Mouse (Mus musculus): ENCODE results near the gene 0610009B22Rik.
"Not testable (repeated sequence)": the region's sequence is repeated elsewhere in the genome, so short reads cannot be mapped to it uniquely, and the experiment has no call there.

0610009B22Rik gene

DNA sequence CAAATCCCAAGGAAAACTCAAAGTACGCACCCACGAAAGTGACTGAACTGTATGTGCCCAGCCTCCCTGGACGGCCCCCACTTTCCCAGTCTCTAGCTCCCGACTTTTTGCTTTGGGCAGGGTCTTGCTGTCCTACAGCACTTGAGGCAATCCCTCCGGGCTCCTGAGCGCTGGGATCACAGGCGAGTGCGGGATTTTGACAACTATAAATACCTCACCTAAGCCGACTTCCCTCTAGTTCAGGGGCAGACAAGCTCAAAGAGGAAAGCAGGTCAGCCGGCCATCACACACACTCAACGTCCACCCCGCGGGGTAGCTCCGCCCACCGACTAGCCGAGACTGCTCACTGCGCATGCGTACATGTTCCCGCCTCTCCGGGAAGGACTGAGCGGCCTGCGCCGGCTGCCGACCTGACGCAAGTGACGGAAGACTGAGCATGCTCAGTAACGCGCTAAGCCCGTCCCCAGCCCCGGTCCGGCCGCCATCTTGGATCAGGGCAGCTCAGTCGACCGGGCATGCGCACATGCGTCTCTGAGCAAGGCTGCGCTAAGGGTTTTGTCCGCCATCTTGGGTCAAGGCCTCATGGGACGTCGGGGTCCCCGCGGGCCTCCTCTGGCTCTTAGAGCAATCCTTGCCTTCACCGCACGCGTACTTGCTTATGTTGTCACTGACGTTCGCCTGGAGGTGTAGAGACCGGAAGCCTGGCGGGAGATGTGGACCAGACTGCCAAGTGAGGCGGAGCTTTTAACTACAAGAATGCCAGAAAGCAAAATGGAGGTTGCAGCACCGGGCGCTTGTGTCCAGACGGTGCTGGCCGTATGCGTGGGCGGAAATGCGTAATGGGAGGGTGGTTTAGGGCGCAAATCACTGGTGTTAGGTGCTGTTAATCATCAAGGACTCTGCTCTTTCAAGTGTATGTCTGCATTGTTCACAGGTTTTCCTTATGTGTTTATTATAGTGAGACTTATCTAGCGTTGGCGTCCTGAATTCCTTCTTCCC, at the start of gene 0610009B22Rik:
TSS of gene 0610009B22Rik (minus strand) at position 545 of the 999 bp plus-strand sequence.
- peak; percentile 100 for DNase-seq

DNA sequence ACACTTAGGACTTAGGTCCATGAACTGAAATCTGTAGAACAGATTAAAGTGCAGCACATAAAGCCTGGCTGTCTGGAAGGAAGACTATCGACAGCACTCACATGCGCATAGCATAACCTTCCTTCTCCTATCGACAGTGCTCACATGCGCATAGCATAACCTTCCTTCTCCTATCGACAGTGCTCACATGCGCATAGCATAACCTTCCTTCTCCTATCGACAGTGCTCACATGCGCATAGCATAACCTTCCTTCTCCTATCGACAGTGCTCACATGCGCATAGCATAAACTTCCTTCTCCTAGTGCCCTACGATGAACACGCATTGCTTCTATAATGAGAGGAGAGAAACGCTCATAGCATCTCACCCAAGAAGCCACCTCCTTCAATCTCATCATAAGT, 45.5 kb upstream of the 0610009B22Rik start:
- not testable (repeated sequence) for DNase-seq

DNA sequence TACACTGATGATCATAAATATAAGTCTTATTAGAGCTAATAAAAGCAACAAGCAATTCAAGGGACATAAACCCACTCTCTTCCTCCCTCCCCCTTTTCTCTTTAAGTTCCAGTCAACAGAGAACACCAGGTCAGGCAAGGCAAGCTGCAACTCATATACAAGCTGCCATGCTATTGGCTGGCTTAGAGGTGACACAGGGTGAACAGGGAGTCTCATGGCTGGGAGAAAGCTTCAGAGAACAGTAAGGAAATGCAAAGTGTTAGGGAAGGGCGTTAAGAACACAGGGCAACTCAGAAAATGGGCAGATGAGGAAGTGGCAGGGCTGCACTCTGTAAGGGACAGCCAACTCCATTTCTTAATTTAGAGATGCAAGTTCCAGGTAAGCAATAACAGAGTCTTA, 44.2 kb upstream of the 0610009B22Rik start:
- DNase-seq: no peak

DNA sequence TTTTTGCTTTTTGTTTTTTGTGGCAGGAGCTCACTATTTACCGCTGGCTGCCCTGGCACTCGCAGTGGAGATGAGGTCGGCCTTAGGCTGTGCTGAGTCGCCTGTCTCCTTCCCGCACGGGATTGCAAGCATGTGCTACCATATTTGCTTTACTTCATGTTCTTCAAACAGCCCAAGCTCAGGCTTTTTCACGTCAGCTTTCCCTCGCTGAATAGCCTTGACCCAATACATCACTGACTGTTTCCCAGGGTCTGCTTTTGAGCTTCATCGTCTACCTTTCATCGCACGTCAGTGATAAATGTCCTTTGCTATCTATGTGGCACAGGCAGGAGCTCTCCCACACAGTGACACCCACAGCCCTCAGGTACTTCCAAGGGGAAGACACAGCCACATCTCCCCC, 32.4 kb upstream of the 0610009B22Rik start:
- DNase-seq: no peak

DNA sequence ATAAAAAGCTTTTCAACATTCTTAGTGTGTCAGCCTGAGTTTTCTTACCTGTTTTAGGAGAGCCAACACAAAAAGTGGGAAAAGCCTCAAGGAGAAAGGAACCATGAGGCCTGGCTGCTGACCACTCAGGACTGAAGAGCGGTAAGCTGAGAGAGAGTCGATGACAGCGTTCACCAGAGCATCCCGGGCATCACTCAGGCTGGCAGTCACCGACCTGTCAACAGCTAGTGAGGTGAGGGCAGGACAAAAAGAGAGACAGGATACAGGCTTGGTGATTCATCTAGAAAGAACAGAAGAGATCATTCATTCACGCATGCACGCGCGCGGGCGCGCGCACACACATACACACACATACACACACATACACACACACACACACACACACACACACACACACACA, 18.4 kb upstream of the 0610009B22Rik start:
- no peak for DNase-seq

DNA sequence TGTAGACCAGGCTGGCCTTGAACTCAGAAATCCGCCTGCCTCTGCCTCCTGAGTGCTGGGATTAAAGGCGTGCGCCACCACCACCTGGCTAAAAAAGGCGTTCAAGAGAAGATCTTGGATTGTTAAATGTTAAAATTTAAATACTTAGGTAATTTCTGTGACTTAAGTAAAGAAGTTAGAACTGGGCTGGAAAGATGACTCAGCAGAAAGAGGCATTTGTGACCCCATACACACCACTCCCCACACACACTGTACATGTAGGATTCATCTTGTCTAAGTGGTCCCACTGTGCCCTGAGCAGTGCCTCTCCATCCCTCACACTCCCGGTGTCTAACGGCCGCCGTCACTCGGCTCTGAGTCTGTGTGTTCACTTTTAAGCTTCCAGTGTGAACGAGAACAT, 17.8 kb upstream of the 0610009B22Rik start:
- DNase-seq: no peak

DNA sequence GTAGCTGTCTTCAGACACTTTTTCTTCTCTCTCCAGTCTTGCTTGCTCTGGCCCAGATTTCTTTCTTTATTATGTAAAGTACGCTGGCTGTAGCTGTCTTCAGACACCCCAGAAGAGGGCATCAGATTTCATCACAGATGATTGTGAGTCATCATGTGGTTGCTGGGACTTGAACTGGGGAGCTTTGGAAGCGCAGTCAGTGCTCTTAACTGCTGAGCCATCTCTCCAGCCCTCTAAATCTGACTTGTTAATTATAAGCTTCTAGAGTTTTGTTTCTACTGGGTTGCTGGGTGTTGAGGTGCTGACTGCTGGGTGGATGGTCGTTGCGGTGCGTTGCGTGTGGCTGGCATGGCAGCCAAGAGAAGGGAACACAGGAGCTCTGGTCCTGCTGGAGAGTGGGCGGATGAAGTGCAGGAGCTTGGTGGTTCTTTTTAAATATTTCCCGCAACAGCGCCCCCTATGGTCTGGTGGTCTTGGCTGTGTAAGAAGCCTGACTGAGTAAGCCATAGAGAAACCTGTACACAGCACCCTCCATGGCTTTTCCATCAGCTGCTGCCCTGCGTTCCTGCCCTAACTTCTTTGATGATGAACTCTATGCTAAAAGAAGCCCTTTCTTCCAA, 14.8 kb upstream of the 0610009B22Rik start:
- DNase-seq: peak in 1 of 2 experiments; percentile 13

DNA sequence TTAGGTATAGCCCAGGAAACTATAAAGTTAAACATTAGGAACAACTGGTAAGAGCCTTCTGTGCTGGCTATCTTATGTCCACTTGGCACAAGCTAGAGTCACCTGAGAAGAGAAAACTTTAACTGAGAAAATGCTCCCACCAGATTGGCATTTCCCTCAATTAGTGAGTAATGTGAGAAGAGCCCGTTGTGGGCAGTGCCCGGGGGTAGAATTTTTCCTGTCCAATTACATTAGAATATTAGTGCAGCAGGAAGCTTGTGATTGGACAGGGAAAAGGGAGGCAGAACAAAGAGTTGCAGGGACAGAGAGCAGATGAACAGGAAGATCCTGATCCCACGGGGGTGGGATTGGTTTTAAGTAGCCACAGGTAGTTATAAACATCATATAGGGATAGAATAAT, 14.2 kb upstream of the 0610009B22Rik start:
- DNase-seq: no peak

DNA sequence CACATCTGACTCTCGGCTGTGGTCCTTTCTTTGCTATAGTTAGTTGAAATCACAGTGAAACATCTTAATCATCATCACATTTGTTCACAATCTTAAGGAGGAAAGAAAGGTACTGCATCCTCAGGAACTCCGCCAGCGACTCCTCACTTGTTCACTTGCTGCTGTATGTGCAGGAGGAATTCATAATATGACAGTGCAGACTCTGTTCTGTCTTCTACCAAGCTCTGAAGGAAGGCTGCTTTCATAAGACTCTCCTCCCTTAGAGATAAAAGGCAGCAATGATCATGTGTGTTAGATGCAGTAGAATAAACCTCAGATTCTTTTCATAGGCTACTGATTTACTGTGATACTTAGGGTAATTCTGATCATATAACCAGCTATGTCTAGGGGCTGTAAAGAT, 6.3 kb upstream of the 0610009B22Rik start:
- DNase-seq: no peak

DNA sequence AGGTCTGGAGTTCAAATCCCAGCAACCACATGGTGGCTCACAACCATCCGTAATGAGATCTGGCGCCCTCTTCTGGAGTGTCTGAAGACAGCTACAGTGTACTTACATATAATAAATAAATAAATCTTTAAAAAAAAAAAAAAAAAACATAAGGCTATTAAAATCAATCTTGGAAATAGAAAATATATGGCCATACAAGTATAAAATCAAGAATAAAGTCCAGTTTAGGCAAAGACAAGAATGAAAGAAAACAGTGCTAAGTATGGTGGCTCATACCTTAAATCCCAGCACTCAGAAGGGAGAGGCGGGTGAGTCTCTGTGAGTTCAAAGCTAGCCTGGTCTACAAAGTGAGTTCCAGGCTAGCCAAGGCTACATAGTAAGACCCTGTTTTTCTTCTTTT, 1.9 kb upstream of the 0610009B22Rik start:
- not testable (repeated sequence) for DNase-seq

DNA sequence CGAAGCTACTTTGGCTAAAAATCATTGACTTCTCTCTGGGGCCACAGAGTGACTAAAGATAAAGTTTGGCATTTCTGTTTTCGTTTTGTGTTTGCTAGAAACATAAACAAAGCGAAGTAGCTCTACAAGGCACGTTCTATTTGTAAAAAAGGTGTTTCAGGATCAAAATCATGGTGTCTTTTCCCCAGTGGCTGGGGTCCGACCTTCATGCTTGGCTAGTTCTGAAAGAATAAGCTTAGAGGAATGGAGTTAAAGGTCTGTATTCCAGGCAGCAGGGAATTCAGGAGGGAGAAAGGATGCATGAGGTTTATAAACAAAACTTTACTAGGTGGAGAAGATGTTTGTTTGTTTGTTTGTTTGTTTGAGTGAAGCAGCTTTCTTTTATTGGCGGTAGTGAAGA, 669 bp upstream of the 0610009B22Rik start:
- DNase-seq: no peak

DNA sequence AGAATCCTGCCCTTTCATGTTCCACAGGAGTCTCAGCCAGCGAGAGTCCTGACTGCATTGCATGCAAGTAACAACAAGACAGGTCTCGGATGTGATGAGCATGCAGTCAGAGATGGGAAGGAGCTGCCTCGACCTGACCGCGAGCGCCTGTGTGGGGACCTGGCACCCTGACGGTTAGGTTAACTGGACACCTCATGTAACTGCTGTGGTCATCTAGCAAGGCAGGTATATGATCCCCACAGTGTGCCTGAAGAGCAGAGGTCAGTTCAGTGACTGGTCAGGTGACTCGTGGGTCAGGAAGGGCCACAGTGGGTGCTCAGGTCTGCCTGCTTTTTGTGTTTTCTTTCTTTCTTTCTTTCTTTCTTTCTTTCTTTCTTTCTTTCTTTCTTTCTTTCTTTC, 6.7 kb downstream of the 0610009B22Rik start:
- DNase-seq: no peak

DNA sequence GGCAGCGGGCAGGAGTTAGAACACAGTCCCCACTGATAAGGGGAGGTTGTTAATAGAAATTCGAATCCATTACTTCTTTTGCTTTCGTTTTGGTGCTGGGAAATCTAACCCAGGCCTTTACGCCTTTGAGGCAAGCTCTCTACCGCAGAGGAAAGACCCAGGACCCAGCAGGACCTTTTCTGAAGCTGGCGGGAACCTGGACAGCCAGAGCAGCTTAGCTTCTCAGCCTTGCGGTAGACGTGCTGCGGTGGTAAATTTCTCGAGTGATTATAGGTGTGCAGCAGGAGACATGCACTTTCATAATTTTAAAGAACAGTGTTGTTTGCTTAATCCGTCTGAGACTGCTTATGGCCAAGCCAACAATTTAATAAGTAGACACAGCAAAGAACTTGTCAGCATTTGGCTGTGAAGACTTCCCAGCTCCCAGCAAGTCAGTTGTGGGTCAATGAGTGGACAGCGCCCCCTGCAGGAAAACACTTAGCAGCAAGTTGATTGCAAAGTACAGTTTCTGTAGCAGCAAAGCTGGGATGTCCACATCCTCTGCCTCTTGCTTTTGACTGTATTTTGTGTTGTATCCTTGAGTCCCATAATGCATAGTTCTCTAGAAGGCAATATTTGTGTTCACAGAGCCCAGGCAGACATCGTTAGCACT, 7.2 kb downstream of the 0610009B22Rik start:
- DNase-seq: peak; percentile 88 to 90

DNA sequence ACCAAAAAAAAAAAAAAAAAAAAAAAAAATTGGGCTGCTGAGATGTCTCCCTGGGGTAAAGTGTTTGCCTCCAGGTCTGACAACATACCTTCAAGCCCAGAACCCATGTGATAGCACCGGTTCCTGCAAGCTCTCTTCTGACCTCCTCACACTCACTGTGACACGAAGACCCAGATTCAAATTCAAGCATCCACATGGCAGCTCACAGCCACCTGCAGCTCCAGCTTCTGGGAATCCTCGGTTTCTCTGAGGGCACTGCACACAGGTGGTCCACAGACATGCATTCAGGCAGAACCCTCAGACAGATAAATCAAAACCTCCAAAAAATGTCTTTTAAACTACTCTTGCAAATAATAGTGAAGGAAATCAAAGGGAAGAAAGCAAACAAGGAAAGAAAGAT, 9.2 kb downstream of the 0610009B22Rik start:
- DNase-seq: no peak

DNA sequence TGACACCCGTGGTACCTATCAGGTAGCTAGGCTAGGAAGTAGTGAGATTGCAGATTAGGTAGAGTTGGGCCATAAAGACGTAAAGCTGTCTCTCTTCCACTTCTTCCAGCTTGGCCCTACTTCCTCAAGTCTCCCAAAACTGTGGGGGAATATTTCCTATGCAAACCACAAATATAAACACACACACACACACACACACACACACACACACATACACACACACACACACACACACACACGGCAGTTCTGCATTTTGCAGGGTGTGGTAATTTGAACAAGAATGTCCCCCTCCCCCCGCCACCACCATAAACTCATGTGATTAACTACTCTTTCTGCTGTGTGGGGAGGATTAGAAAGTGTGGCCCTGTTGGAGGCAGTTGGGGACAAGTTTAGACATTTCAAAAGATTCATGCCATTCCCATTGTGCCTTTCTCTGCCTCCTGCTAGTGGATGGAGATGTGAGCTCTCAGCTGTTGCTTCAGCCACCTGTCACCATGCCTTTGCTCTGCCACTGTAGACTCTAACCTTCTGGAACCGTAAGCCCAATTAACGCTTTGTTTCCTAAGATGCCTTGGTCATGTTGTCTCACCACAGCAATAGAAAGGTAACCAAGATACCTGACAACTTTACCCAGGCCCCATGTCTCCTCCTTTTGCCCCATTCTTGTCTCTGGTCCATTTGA, 10.8 kb downstream of the 0610009B22Rik start:
- DNase-seq: peak in 1 of 2 experiments; percentile 17

DNA sequence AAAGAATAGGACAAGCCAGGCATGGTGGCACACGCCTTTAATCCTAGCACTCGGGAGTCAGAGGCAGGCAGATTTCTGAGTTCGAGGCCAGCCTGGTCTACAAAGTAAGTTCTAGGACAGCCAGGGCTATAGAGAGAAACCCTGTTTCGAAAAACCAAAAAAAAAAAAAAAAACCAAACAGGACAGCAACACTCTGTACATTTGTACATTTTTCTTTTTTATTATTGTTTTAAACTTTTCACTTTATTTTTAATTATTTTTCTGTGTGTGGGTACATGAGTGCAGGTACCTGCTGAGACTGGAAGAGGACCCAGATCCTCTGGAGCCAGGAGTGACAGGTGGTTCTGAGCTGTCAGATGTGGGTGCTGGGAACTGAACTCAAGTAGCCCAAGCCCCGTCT, 13.3 kb downstream of the 0610009B22Rik start:
- DNase-seq: no peak

DNA sequence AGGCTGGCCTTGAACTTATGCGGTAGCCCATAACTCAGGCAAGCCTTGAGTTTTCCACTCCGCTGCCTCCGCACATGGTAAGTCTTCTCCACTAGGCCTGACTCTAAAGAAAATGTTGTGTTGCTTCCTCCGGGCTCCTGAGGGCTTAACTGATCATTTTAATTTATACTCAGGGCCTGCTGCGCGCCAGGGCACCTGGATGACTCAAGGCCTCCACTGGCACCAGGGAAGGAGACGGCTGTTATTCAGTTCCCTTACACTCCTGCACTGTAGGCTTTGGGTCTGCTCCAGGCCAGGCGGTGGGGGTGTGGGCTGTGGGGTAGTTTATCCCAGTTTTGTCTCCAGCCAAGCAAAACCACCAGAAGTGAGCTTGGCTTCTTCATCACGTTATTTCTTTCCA, 15.4 kb downstream of the 0610009B22Rik start:
- no peak for DNase-seq

DNA sequence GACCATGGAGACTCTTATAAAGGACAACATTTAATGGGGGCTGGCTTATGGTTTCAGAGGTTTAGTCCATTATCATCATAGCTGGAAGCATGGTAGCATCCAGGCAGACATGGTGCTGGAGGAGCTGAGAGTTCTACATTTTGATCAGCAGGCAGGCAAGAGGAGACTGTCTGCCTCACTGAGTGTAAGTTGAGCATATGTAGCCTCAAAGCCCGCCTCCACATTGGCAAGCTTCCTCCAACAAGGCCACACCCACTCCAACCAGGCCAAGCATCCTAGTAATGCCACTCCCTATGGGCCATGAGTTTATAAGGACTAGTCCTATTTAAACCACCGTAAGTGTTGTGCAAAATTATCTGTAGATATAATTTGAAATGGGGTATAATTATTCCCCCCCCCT, 17.3 kb downstream of the 0610009B22Rik start:
- DNase-seq: no peak

DNA sequence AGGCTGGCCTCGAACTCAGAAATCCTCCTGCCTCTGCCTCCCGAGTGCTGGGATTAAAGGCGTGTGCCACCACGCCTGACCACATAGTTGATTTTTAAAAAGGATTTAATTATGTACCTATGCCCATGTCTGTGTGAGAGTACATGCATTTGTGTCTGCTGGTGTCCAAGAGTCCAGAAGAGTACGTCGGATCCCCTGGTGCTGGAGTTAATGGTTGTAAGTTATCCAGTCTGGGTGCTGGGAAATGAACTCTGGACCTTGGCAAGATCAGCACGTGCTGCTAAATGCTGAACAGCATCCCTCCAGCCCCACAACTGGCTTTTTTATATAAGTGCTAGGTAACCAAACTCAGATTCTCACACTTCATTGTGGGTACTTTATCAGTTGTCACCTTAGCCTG, 17.8 kb downstream of the 0610009B22Rik start:
- DNase-seq: no peak

DNA sequence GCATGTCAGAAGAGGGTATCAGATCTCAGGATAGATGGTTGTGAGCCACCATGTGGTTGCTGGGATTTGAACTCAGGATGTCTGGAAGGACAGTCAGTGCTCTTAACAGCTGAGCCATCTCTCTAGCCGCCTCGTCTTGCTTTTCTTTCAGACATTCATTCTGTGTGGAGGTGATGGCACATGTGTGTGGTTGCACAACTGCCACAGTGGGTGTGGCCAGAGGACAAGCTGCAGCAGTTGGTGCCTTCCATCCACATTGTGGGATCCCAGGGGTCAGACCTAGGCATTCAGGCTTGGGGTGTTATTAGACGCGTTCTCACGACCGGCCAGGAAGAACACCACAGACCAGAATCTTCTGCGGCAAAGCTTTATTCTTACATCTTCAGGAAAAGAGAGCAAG, 23.9 kb downstream of the 0610009B22Rik start:
- DNase-seq: not testable (repeated sequence)

DNA sequence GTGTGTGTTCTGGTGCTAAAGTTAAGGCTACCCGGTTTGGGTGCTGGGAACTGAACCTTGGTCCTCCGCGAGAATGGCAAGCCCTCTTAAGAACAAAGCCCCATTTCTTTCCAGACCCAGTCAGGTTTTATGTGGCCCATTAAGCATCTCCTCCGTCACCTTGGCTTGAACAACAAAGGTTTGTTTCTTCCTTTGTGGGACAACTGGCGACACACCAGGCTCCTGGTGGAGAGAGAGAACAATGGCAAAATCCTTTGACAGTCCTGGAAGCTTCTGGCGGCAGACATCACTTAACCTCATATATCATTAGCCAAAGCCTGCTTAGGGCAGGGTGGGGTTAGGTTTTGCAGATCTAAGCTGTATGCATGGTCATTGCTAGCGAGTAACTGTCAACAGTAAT, 26.0 kb downstream of the 0610009B22Rik start:
- no peak for DNase-seq

DNA sequence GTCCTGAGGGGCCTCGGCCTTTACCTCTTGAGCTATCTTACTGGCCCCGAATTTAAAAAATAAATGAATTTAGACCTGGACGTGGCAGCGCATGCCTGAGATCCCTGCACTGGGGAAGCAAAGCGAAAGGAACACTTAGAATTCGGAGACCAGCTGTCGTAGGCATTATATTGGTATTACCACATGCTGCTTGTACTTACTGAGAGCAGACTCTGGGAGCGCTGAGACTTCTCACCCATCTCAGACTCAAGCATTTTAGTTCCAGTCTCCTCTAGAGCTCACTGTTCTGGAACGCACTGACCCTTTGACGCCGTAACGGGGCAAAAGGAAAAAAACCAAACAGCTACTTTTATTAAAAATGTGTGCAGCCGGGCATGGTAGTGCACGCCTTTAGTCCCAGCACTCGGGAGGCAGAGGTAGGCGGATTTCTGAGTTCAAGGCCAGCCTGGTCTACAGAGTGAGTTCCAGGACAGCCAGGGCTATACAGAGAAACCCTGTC, 26.8 kb downstream of the 0610009B22Rik start:
- no peak for DNase-seq

DNA sequence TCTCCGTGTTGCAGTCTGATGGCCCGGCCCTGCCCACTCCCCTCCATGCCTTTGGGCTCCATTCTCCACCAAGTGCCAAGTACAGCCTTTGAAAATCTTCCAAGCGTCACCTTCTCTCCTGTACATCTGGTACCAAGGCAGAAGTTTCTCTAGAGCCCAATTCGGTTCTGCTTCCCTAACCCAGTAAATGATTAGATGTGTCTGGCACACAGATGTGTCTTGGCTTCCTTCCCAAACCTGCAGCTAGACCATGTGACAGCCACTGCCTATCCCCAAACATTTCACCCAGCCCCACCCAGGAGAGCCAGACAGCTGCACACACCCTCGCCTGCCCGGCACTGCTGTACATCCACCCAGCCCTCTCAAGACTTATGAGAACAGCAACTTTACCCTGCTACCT, 30.0 kb downstream of the 0610009B22Rik start:
- peak; percentile 56 to 78 for DNase-seq
